Mouse (Mus musculus) heart, adult 2 months (tissue): ENCODE results near the gene Anks6. TPM values are rescaled to one million over a fixed set of nuclear protein-coding genes. Genes with fewer than 3 reads are reported as not detected.
A peak's percentile ranks its signal among the peaks of the same experiment; 100 is the strongest.

Experiments used
- DNase-seq, 2 experiments: peaks; one replicate each; pipeline ENCODE4 v3.0.0; 2021
- H3K27ac ChIP-seq: fragments of 200-600 bp; 2 replicates; pipeline ENCODE4 v1.8.1; 2022
- H3K27me3 ChIP-seq: fragments of 200-500 bp; 2 replicates; pipeline ENCODE4 v1.6.1; 2012; ENCODE audit warnings: mild to moderate bottlenecking, low read length, inconsistent platforms, mixed read lengths; ENCODE audit not compliant: control insufficient read depth, insufficient read depth
- H3K36me3 ChIP-seq: fragments of 200-500 bp; 2 replicates; pipeline ENCODE4 v1.6.1; 2012; ENCODE audit warnings: low read length, inconsistent platforms; ENCODE audit not compliant: control insufficient read depth, insufficient read depth
- H3K4me1 ChIP-seq: fragments of 200-500 bp; 2 replicates; pipeline ENCODE4 v1.6.1; 2011; ENCODE audit warnings: low read length; ENCODE audit not compliant: control insufficient read depth, insufficient read depth
- H3K4me3 ChIP-seq: fragments of 200-600 bp; 2 replicates; pipeline ENCODE4 v1.8.1; 2022
- H3K79me2 ChIP-seq: fragments of 200-500 bp; replicated peaks from 2 replicates; pipeline ENCODE4 v1.6.1; 2012; ENCODE audit warnings: mild to moderate bottlenecking, inconsistent platforms, low read length, moderate library complexity, mixed read lengths; ENCODE audit not compliant: control insufficient read depth, insufficient read depth
- H3K9ac ChIP-seq: fragments of 200-500 bp; 2 replicates; pipeline ENCODE4 v1.6.1; 2012; ENCODE audit warnings: low read depth, mild to moderate bottlenecking, control low read depth, inconsistent platforms, low read length, mixed read lengths
- CTCF ChIP-seq: fragments of 200-600 bp; IDR thresholded peaks from 2 replicates; pipeline ENCODE4 v1.8.1; 2022; ENCODE audit warnings: antibody characterized with exemption, mild to moderate bottlenecking, moderate library complexity
- EP300 ChIP-seq: fragments of 200-500 bp; IDR thresholded peaks from 2 replicates; pipeline ENCODE4 v1.6.1; 2011; ENCODE audit warnings: low read depth, low read length, control low read depth; ENCODE audit not compliant: insufficient read depth
- POLR2A ChIP-seq: fragments of 200-500 bp; IDR thresholded peaks from 2 replicates; pipeline ENCODE4 v1.6.1; 2011; ENCODE audit warnings: mild to moderate bottlenecking, low read depth, low read length, control low read depth; ENCODE audit not compliant: insufficient read depth
- WGBS: fragments of 180-500 bp; shearing (Covaris S2); methylation state at CpG from one replicate; pipeline ENCODE4 v1.1.7; 2018; 5-methylcytosine and 5-hydroxymethylcytosine counted together
- intact Hi-C: fragments of 180-260 bp; cut with DNase I; formaldehyde crosslinking; loops from one replicate; pipeline ENCODE4 v1.15.1; 2025
- polyA plus RNA-seq: library from polyadenylated mRNA; depleted of rRNA; stranded (reverse); fragments of >200 nt; gene quantifications from 2 replicates; pipeline ENCODE4 v1.2.3, GENCODE M21; 2012
- total RNA-seq, 2 experiments: library from RNA; stranded (reverse); gene quantifications; 2 replicates each; pipeline ENCODE4 v1.2.3; 2021

Anks6 gene
- total and polyA plus RNA-seq, 3 experiments = 2.8 to 3.4 (median 3.3) TPM

GRCm38 (mm10) chr4:47050167-47050566 is 7.1 kb downstream of the Anks6 start:
- intact Hi-C loops = no loop called here
- TF ChIP-seq POLR2A = no peak
- 0 out of 2 replicates have a peak, but pooled peaks have one; percentile 38 for TF ChIP-seq EP300
- Histone ChIP-seq H3K36me3 (no peaks in the 10 kb centered on the region), H3K79me2 (no peaks in the 10 kb centered on the region), H3K4me3 (no peak overlapping the region), H3K4me1 (no peaks in the 10 kb centered on the region), H3K27ac (no peak overlapping the region), H3K27me3 (no peaks in the 10 kb centered on the region), H3K9ac (no peak overlapping the region)
- WGBS = 3% methylated on average over 1 of the region's 1 CpGs
- peak; percentile 82 to 90 for DNase-seq

- H3K27ac ChIP-seq = no peak overlapping the region
- no peaks in the 10 kb centered on the region for H3K79me2 ChIP-seq
- 94% methylated on average over 16 of the region's 16 CpGs for WGBS
- intact Hi-C loops = no loop called here
- H3K4me1 ChIP-seq = no peaks in the 10 kb centered on the region
- H3K4me3 ChIP-seq = no peak overlapping the region
- no peak overlapping the region for H3K9ac ChIP-seq
- no peaks in the 10 kb centered on the region for H3K27me3 ChIP-seq
- H3K36me3 ChIP-seq = no peaks in the 10 kb centered on the region
- no peak for DNase-seq
- TF ChIP-seq POLR2A (no peak), EP300 (no peak), CTCF (no peak)
These were observed 8.0 kb downstream of the Anks6 start for GRCm38 (mm10) chr4:47049216-47049615.

- DNase-seq = no peak
- Histone ChIP-seq H3K4me3 (no peak overlapping the region), H3K36me3 (no peaks in the 10 kb centered on the region), H3K27ac (no peak overlapping the region), H3K79me2 (no peaks in the 10 kb centered on the region), H3K4me1 (peaks cover 1% of the 10 kb centered on the region; the same call in 1 of the 2 replicates), H3K27me3 (no peaks in the 10 kb centered on the region), H3K9ac (no peak overlapping the region)
- WGBS = 60% methylated on average over 4 of the region's 4 CpGs
- intact Hi-C loops = no loop called here
- TF ChIP-seq EP300 (no peak), POLR2A (no peak), CTCF (no peak)
These were observed 9.5 kb downstream of the Anks6 start for GRCm38 (mm10) chr4:47047765-47048164.

- DNase-seq = peak in 1 of 2 experiments; percentile 27
- peaks cover 1% of the 10 kb centered on the region; the same call in 1 of the 2 replicates for H3K4me1 ChIP-seq
- 89% methylated on average over 6 of the region's 6 CpGs for WGBS
- TF ChIP-seq CTCF = peak; percentile 57
- no peak for TF ChIP-seq POLR2A
- no peak for TF ChIP-seq EP300
- intact Hi-C loops = no loop called here
- no peak overlapping the region for H3K4me3 ChIP-seq
- no peaks in the 10 kb centered on the region for H3K27me3 ChIP-seq
- H3K36me3 ChIP-seq = no peaks in the 10 kb centered on the region
- no peaks in the 10 kb centered on the region for H3K79me2 ChIP-seq
- H3K9ac ChIP-seq = no peak overlapping the region
- no peak overlapping the region for H3K27ac ChIP-seq
These were observed 10.3 kb downstream of the Anks6 start for GRCm38 (mm10) chr4:47046974-47047373.

- H3K79me2 ChIP-seq = no peaks in the 10 kb centered on the region
- 84% methylated on average over 9 of the region's 9 CpGs for WGBS
- TF ChIP-seq POLR2A = no peak
- no peaks in the 10 kb centered on the region for H3K27me3 ChIP-seq
- intact Hi-C loops = no loop called here
- H3K4me1 ChIP-seq = peaks cover 1% of the 10 kb centered on the region; the same call in 1 of the 2 replicates
- H3K4me3 ChIP-seq = no peak overlapping the region
- no peak overlapping the region for H3K9ac ChIP-seq
- peak overlapping the region; percentile 48 for H3K27ac ChIP-seq
- peak in 1 of 2 experiments; percentile 62 for DNase-seq
- H3K36me3 ChIP-seq = no peaks in the 10 kb centered on the region
These were observed 13.4 kb downstream of the Anks6 start for GRCm38 (mm10) chr4:47043866-47044265.

- DNase-seq = no peak
- Histone ChIP-seq H3K9ac (no peak overlapping the region), H3K27me3 (no peaks in the 10 kb centered on the region), H3K36me3 (no peaks in the 10 kb centered on the region), H3K4me3 (no peak overlapping the region), H3K27ac (no peak overlapping the region), H3K79me2 (no peaks in the 10 kb centered on the region), H3K4me1 (peaks cover 1% of the 10 kb centered on the region; the same call in 1 of the 2 replicates)
- WGBS = 90% methylated on average over 10 of the region's 10 CpGs
- no peak for TF ChIP-seq EP300
- TF ChIP-seq POLR2A = no peak
- TF ChIP-seq CTCF = no peak
- intact Hi-C loops = loop anchor here (5.0 kb wide), 1 partner anchor 427 kb away; no protein-coding TSS in a partner anchor
These were observed 17.6 kb downstream of the Anks6 start for GRCm38 (mm10) chr4:47039586-47039985.

GRCm38 (mm10) chr4:47037321-47037657 is 19.9 kb downstream of the Anks6 start:
- Histone ChIP-seq H3K27me3 (no peaks in the 10 kb centered on the region), H3K27ac (no peak overlapping the region), H3K4me1 (no peaks in the 10 kb centered on the region), H3K4me3 (no peak overlapping the region), H3K79me2 (no peaks in the 10 kb centered on the region), H3K9ac (no peak overlapping the region), H3K36me3 (no peaks in the 10 kb centered on the region)
- WGBS = 13% methylated on average over 5 of the region's 5 CpGs
- intact Hi-C loops = loop anchor here (1.0 to 5.0 kb wide), 2 partner anchors 348 to 425 kb away; no protein-coding TSS in a partner anchor
- TF ChIP-seq EP300 (peak; percentile 51; the same call in 1 of the 2 replicates), POLR2A (no peak), CTCF (peak; percentile 97)
- DNase-seq = peak; percentile 60 to 82
